Mouse (Mus musculus): ENCODE measurements around the gene Aff4. TPM values are rescaled to one million over a fixed set of nuclear protein-coding genes. Genes with fewer than 3 reads are reported as not detected.

Gene Aff4
- total RNA-seq, 2 experiments from 2014 or later, result 163 to 187 TPM

- DNase-seq (ENCODE audit: low spot score in 2 of 2), result no peak
Measured at GRCm38 (mm10) chr11:53427993-53428715, 77.5 kb downstream of the Aff4 start.

GRCm38 (mm10) chr11:53428716-53429057, 78.1 kb downstream of the Aff4 start:
- DNase-seq (ENCODE audit: low spot score in 2 of 2), result no peak

- DNase-seq (ENCODE audit: low spot score in 2 of 2), result no peak
Measured at GRCm38 (mm10) chr11:53429182-53429581, 78.5 kb downstream of the Aff4 start.

- peak in 1 of 2 experiments; percentile 38 for DNase-seq (ENCODE audit: low spot score in 2 of 2)
Measured at GRCm38 (mm10) chr11:53430300-53430669, 79.7 kb downstream of the Aff4 start.

GRCm38 (mm10) chr11:53430670-53431346, 80.2 kb downstream of the Aff4 start, which contains the start of the genes Uqcrq and Gdf9:
Gene Uqcrq, minus strand, starts transcription at chr11:53430831.
Gene Gdf9, plus strand, starts transcription at chr11:53431023.
- peak; percentile 80 to 96 for DNase-seq (ENCODE audit: low spot score in 2 of 2)

- no peak for DNase-seq (ENCODE audit: low spot score in 2 of 2)
Measured at GRCm38 (mm10) chr11:53431347-53432056, 80.9 kb downstream of the Aff4 start.

- no peak for DNase-seq (ENCODE audit: low spot score in 2 of 2)
Measured at GRCm38 (mm10) chr11:53433057-53433456, 82.4 kb downstream of the Aff4 start.

- DNase-seq (ENCODE audit: low spot score in 2 of 2), result no peak
Measured at GRCm38 (mm10) chr11:53435504-53435903, 84.9 kb downstream of the Aff4 start.

- no peak for DNase-seq (ENCODE audit: low spot score in 2 of 2)
Measured at GRCm38 (mm10) chr11:53436338-53436737, 85.7 kb downstream of the Aff4 start.

GRCm38 (mm10) chr11:53441921-53442320, 91.3 kb downstream of the Aff4 start:
- DNase-seq (ENCODE audit: low spot score in 2 of 2), result no peak

GRCm38 (mm10) chr11:53443861-53444260, 93.2 kb downstream of the Aff4 start:
- DNase-seq (ENCODE audit: low spot score in 2 of 2), result no peak

GRCm38 (mm10) chr11:53445562-53445961, 94.9 kb downstream of the Aff4 start:
- no peak for DNase-seq (ENCODE audit: low spot score in 2 of 2)

- no peak for DNase-seq (ENCODE audit: low spot score in 2 of 2)
Measured at GRCm38 (mm10) chr11:53446183-53446582, 95.5 kb downstream of the Aff4 start.

- DNase-seq (ENCODE audit: low spot score in 2 of 2), result no peak
Measured at GRCm38 (mm10) chr11:53447996-53448395, 97.4 kb downstream of the Aff4 start.

- no peak for DNase-seq (ENCODE audit: low spot score in 2 of 2)
Measured at GRCm38 (mm10) chr11:53448529-53448928, 97.9 kb downstream of the Aff4 start.

GRCm38 (mm10) chr11:53450070-53450705, 99.6 kb downstream of the Aff4 start:
- DNase-seq (ENCODE audit: low spot score in 2 of 2), result no peak

GRCm38 (mm10) chr11:53451361-53451760, 100.7 kb downstream of the Aff4 start:
- DNase-seq (ENCODE audit: low spot score in 2 of 2), result no peak

- DNase-seq (ENCODE audit: low spot score in 2 of 2), result no peak
Measured at GRCm38 (mm10) chr11:53452396-53452795, 101.8 kb downstream of the Aff4 start.

GRCm38 (mm10) chr11:53453031-53453430, 102.4 kb downstream of the Aff4 start:
- no peak for DNase-seq (ENCODE audit: low spot score in 2 of 2)

GRCm38 (mm10) chr11:53456474-53457371, 106.1 kb downstream of the Aff4 start, which contains the start of the genes Gm10447 and Shroom1:
Gene Gm10447, minus strand, starts transcription at chr11:53457110.
Gene Shroom1, plus strand, starts transcription at chr11:53457205.
- peak in 1 of 2 experiments; percentile 32 for DNase-seq (ENCODE audit: low spot score in 2 of 2)
